Mouse (Mus musculus) forebrain, postnatal 0 days (tissue): ENCODE results near the gene Wnt5b. TPM values are rescaled to one million over a fixed set of nuclear protein-coding genes. Genes with fewer than 3 reads are reported as not detected.
"Not testable (repeated sequence)": the region's sequence is repeated elsewhere in the genome, so short reads cannot be mapped to it uniquely, and the experiment has no call there.

Experiments used
- ATAC-seq: fragments of 200-750 bp; cut with Nextera tagmentation; 2 replicates; pipeline ENCODE4 v1.8.0; 2017; ENCODE audit warnings: mild to moderate bottlenecking, moderate library complexity
- DNase-seq: peaks from one replicate; pipeline ENCODE4 v3.0.0-alpha.2; 2015
- H3K27ac ChIP-seq: fragments of 300-500 bp; sonication (generic); 2 replicates; pipeline ENCODE4 v1.5.1; 2014; ENCODE audit warnings: low read depth, mild to moderate bottlenecking, antibody characterized with exemption, low read length, moderate library complexity, mixed read lengths
- H3K27me3 ChIP-seq: fragments of 300-500 bp; sonication (generic); 2 replicates; pipeline ENCODE4 v1.6.1; 2014; ENCODE audit warnings: mild to moderate bottlenecking, low read length, mixed read lengths; ENCODE audit not compliant: insufficient read depth
- H3K36me3 ChIP-seq: fragments of 300-500 bp; sonication (generic); 2 replicates; pipeline ENCODE4 v1.6.1; 2014; ENCODE audit warnings: mild to moderate bottlenecking, moderate library complexity; ENCODE audit not compliant: insufficient read depth
- H3K4me1 ChIP-seq: fragments of 300-500 bp; sonication (generic); 2 replicates; pipeline ENCODE4 v1.6.1; 2014; ENCODE audit warnings: antibody characterized with exemption; ENCODE audit not compliant: insufficient read depth
- H3K4me2 ChIP-seq: fragments of 300-500 bp; sonication (generic); 2 replicates; pipeline ENCODE4 v1.6.1; 2014; ENCODE audit warnings: low read depth, mild to moderate bottlenecking, moderate library complexity
- H3K4me3 ChIP-seq: fragments of 300-500 bp; sonication (generic); 2 replicates; pipeline ENCODE4 v1.5.1; 2014; ENCODE audit warnings: low read depth, low read length, mixed read lengths
- H3K9ac ChIP-seq: fragments of 300-500 bp; sonication (generic); 2 replicates; pipeline ENCODE4 v1.6.1; 2014; ENCODE audit warnings: mild to moderate bottlenecking
- H3K9me3 ChIP-seq: fragments of 300-500 bp; sonication (generic); 2 replicates; pipeline ENCODE4 v1.6.1; 2016; ENCODE audit warnings: low read length
- CTCF ChIP-seq: sonication (generic); IDR thresholded peaks from 2 replicates; pipeline ENCODE4 v1.5.1; 2016; ENCODE audit warnings: antibody characterized with exemption, control low read depth, low read depth
- WGBS: fragments of 180-500 bp; shearing (Covaris S2); extraction: QIAGEN DNeasy Blood & Tissue Kit; methylation state at CpG from one replicate; pipeline ENCODE4 v1.1.7; 2014; 5-methylcytosine and 5-hydroxymethylcytosine counted together
- polyA plus RNA-seq: library from polyadenylated mRNA; unstranded; fragments of >200 nt; fragmentation: Nextera tagmentation; extraction: Ambion mirVana; gene quantifications from 2 replicates; pipeline ENCODE4 v1.2.1, GENCODE M21; 2015
- total RNA-seq: library from RNA; depleted of rRNA; stranded (reverse); fragments of >200 nt; gene quantifications from 2 replicates; pipeline ENCODE4 v1.2.3, GENCODE M21; 2014

The Wnt5b gene
- total and polyA plus RNA-seq, 2 experiments from 2014 or later = 2.2 to 3.1 TPM

- ATAC-seq (no peak), DNase-seq (no peak)
- Histone ChIP-seq H3K27me3 (no peaks in the 10 kb centered on the region), H3K4me3 (no peak overlapping the region), H3K9ac (no peak overlapping the region), H3K36me3 (peaks cover 8% of the 10 kb centered on the region), H3K4me1 (peaks cover 13% of the 10 kb centered on the region; the same call in 1 of the 2 replicates), H3K9me3 (no peaks in the 10 kb centered on the region), H3K4me2 (no peak overlapping the region), H3K27ac (no peak overlapping the region)
- 88% methylated on average over 9 of the region's 9 CpGs for WGBS
- TF ChIP-seq CTCF = no peak
Observed at GRCm38 (mm10) chr6:119487619-119488018, 56.5 kb downstream of the Wnt5b start.

GRCm38 (mm10) chr6:119487085-119487458 is 57.1 kb downstream of the Wnt5b start:
- Histone ChIP-seq H3K4me2 (no peak overlapping the region), H3K4me3 (no peak overlapping the region), H3K27ac (no peak overlapping the region), H3K4me1 (peaks cover 13% of the 10 kb centered on the region; the same call in 1 of the 2 replicates), H3K36me3 (peaks cover 8% of the 10 kb centered on the region), H3K9me3 (no peaks in the 10 kb centered on the region), H3K9ac (no peak overlapping the region), H3K27me3 (no peaks in the 10 kb centered on the region)
- ATAC-seq = no peak
- no peak for TF ChIP-seq CTCF
- 89% methylated on average over 7 of the region's 7 CpGs for WGBS
- DNase-seq = no peak

GRCm38 (mm10) chr6:119486381-119487084 is 57.6 kb downstream of the Wnt5b start:
- TF ChIP-seq CTCF = no peak
- H3K9me3 ChIP-seq = no peaks in the 10 kb centered on the region
- no peak for DNase-seq

GRCm38 (mm10) chr6:119485486-119485885 is 58.7 kb downstream of the Wnt5b start:
- Histone ChIP-seq H3K4me1 (peaks cover 5% of the 10 kb centered on the region; the same call in 1 of the 2 replicates), H3K36me3 (peaks cover 14% of the 10 kb centered on the region), H3K9me3 (no peaks in the 10 kb centered on the region), H3K9ac (no peak overlapping the region), H3K27ac (no peak overlapping the region), H3K4me3 (no peak overlapping the region), H3K27me3 (no peaks in the 10 kb centered on the region), H3K4me2 (no peak overlapping the region)
- no peak for TF ChIP-seq CTCF
- DNase-seq (no peak), ATAC-seq (no peak)
- 8% methylated on average over 2 of the region's 2 CpGs for WGBS

More at GRCm38 (mm10) chr6:119486381-119487084, 57.6 kb downstream of the Wnt5b start:
- Histone ChIP-seq H3K9ac (no peak overlapping the region), H3K4me3 (no peak overlapping the region), H3K36me3 (peaks cover 8% of the 10 kb centered on the region), H3K4me1 (peaks cover 13% of the 10 kb centered on the region; the same call in 1 of the 2 replicates), H3K27ac (no peak overlapping the region), H3K27me3 (no peaks in the 10 kb centered on the region), H3K4me2 (no peak overlapping the region)
- WGBS = 80% methylated on average over 12 of the region's 12 CpGs
- ATAC-seq = no peak

- Histone ChIP-seq H3K4me2 (peak overlapping the region; percentile 97), H3K36me3 (peaks cover 14% of the 10 kb centered on the region), H3K27me3 (no peaks in the 10 kb centered on the region), H3K9me3 (no peaks in the 10 kb centered on the region), H3K4me1 (no peaks in the 10 kb centered on the region), H3K9ac (peak overlapping the region; percentile 7; the same call in 1 of the 2 replicates), H3K27ac (no peak overlapping the region), H3K4me3 (peak overlapping the region; percentile 28)
- peak; percentile 71 for TF ChIP-seq CTCF
- no peak for ATAC-seq
- peak; percentile 53 for DNase-seq
- 23% methylated on average over 16 of the region's 16 CpGs for WGBS
Observed at GRCm38 (mm10) chr6:119482958-119483600, 61.1 kb downstream of the Wnt5b start.

- not testable (repeated sequence) for ATAC-seq, DNase-seq, H3K27ac ChIP-seq, H3K9ac ChIP-seq, H3K4me1 ChIP-seq, H3K9me3 ChIP-seq, H3K27me3 ChIP-seq
- H3K4me3 ChIP-seq = peak overlapping the region; percentile 68
- WGBS = 2% methylated on average over 10 of the region's 10 CpGs
- H3K4me2 ChIP-seq = peak overlapping the region; percentile 97
- peaks cover 14% of the 10 kb centered on the region for H3K36me3 ChIP-seq
Observed at GRCm38 (mm10) chr6:119481741-119482390, 62.3 kb downstream of the Wnt5b start.
